Mouse (Mus musculus) limb, embryonic 12.5 days (tissue): ENCODE results near the gene Fggy. TPM values are rescaled to one million over a fixed set of nuclear protein-coding genes. Genes with fewer than 3 reads are reported as not detected.

Experiments used
- ATAC-seq: fragments of 200-750 bp; cut with Nextera tagmentation; 2 replicates; pipeline ENCODE4 v1.8.0; 2017; ENCODE audit warnings: low read depth, moderate TSS enrichment; ENCODE audit not compliant: insufficient number of reproducible peaks, insufficient read depth, low FRiP score, low TSS enrichment
- H3K27ac ChIP-seq: fragments of 300-500 bp; sonication (generic); 2 replicates; pipeline ENCODE4 v1.5.1; 2016; ENCODE audit warnings: mild to moderate bottlenecking, moderate library complexity
- H3K27me3 ChIP-seq: fragments of 300-500 bp; sonication (generic); 2 replicates; pipeline ENCODE4 v1.6.1; 2016; ENCODE audit warnings: mild to moderate bottlenecking, moderate library complexity
- H3K36me3 ChIP-seq: fragments of 300-500 bp; sonication (generic); 2 replicates; pipeline ENCODE4 v1.6.1; 2016; ENCODE audit warnings: mild to moderate bottlenecking, moderate library complexity
- H3K4me1 ChIP-seq: fragments of 300-500 bp; sonication (generic); replicated peaks from 2 replicates; pipeline ENCODE4 v1.6.1; 2016
- H3K4me2 ChIP-seq: fragments of 300-500 bp; sonication (generic); 2 replicates; pipeline ENCODE4 v1.6.1; 2016; ENCODE audit warnings: mild to moderate bottlenecking, moderate library complexity
- H3K4me3 ChIP-seq: fragments of 300-500 bp; sonication (generic); replicated peaks from 2 replicates; pipeline ENCODE4 v1.5.1; 2016; ENCODE audit warnings: mild to moderate bottlenecking
- H3K9ac ChIP-seq: fragments of 300-500 bp; sonication (generic); replicated peaks from 2 replicates; pipeline ENCODE4 v1.6.1; 2016; ENCODE audit warnings: mild to moderate bottlenecking, moderate library complexity
- H3K9me3 ChIP-seq: fragments of 300-500 bp; sonication (generic); 2 replicates; pipeline ENCODE4 v1.6.1; 2016; ENCODE audit warnings: mild to moderate bottlenecking, moderate library complexity
- WGBS: fragments of 180-500 bp; shearing (Covaris S2); methylation state at CpG from one replicate; pipeline ENCODE4 v1.1.7; 2016; 5-methylcytosine and 5-hydroxymethylcytosine counted together
- polyA plus RNA-seq: library from polyadenylated mRNA; unstranded; fragments of >200 nt; fragmentation: Nextera tagmentation; extraction: Ambion mirVana; gene quantifications from 2 replicates; pipeline ENCODE4 v1.2.1, GENCODE M21; 2016

Gene Fggy
- polyA plus RNA-seq, 1 experiment from 2014 or later, result 11.0 TPM

DNA sequence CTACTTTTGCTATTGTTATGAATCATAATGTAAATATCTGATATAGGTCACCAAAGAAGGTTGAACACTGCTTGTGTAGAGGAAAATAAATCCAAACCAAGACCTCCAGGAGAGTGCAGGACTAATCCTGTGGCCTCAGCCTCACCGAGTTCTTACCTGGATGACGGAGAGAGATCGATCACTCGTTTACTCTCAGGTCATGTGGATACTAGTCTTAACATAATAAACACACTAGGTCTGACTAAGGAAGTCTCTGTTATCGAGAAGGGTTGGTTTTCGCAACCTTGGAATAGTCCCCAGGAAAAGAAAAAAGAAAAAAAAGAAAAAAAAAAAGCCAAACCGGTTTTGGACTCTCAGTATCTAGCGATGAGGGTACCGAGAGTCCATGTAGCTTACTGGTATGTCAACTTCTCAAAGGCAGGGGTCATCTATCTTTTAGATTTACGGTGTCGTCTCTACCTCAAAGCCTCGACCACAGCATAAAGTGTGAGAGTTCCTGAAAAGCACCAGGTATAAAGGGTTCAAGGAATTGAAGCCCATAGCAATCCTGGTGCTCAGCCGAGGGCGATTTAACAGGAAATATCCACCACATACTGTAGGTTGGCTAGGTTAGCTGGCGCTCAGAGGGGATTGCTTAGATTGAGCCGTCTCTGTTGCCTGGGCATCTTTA, 509 bp upstream of the Fggy start:
- Histone ChIP-seq H3K4me2 (peak overlapping the region; percentile 56), H3K4me1 (peaks cover 16% of the 10 kb centered on the region; the same call in 1 of the 2 replicates), H3K9me3 (no peaks in the 10 kb centered on the region), H3K27me3 (no peaks in the 10 kb centered on the region), H3K27ac (0 out of 2 replicates have a peak overlapping the region, but pooled peaks have one; percentile 66), H3K9ac (peak overlapping the region; percentile 60), H3K36me3 (no peaks in the 10 kb centered on the region), H3K4me3 (peak overlapping the region; percentile 39)
- WGBS, result 41% methylated on average over 16 of the region's 16 CpGs
- ATAC-seq, result no peak; the same call in 1 of the 2 replicates

DNA sequence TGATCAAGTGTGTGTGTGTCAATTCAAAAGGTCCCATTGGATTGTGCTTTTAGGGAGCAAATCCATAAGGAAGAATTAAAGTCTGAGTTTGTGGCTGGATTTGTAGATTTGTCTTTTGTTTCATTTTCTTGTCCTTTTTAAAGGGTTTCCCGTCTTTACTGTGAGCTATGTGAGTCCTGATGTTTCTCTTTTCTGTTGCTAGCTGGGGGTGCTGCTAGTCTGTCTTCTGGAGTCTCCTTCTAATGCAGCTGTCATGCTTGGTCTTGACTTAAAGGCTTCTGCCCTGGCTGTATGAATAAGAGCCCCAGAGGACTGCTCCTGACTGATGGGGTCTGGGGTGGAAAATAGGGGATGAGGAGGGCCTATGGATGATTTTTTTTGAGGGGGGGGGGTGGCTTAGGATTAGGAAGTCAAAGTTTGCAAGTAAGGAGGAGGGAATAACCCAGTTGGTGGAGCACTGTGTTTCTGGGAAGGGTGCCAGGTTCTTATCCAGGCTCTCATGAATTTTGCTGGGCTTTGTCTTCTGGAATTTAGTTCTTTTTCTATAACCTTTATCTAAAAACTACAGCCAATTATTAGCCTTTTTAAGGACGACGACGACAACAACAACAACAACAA, 1.1 kb downstream of the Fggy start:
- Histone ChIP-seq H3K4me1 (peaks cover 16% of the 10 kb centered on the region; the same call in 1 of the 2 replicates), H3K27ac (peak overlapping the region; percentile 57), H3K36me3 (no peaks in the 10 kb centered on the region), H3K27me3 (no peaks in the 10 kb centered on the region), H3K4me2 (no peak overlapping the region; the same call in 1 of the 2 replicates), H3K9me3 (no peaks in the 10 kb centered on the region), H3K9ac (no peak overlapping the region), H3K4me3 (no peak overlapping the region)
- WGBS, result 90% methylated on average over 4 of the region's 4 CpGs
- ATAC-seq, result no peak

DNA sequence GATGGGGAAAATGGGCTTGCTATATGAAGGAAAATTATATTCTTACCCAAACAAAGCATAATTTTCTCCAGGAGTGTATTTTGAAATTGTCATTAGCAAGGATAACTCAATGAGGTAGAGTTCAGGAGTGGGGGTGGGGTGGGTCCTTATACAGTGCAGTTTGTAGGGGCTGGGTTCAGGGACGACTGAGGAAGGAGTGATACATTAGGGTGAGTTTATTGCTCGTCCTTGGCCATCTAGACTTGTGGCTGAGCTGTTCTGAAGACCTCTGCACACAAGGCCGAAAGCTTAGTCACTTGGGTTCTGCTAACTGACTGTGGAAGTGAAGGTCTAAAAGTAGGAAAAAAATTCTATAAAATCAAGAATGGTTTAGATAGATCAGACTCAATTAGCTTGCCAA, 14.3 kb downstream of the Fggy start:
- WGBS, result 79% methylated on average over 3 of the region's 3 CpGs
- Histone ChIP-seq H3K36me3 (no peaks in the 10 kb centered on the region), H3K9ac (no peak overlapping the region), H3K27me3 (no peaks in the 10 kb centered on the region), H3K4me3 (no peak overlapping the region), H3K4me1 (no peaks in the 10 kb centered on the region; the same call in 1 of the 2 replicates), H3K4me2 (no peak overlapping the region), H3K27ac (no peak overlapping the region), H3K9me3 (no peaks in the 10 kb centered on the region)
- no peak for ATAC-seq

DNA sequence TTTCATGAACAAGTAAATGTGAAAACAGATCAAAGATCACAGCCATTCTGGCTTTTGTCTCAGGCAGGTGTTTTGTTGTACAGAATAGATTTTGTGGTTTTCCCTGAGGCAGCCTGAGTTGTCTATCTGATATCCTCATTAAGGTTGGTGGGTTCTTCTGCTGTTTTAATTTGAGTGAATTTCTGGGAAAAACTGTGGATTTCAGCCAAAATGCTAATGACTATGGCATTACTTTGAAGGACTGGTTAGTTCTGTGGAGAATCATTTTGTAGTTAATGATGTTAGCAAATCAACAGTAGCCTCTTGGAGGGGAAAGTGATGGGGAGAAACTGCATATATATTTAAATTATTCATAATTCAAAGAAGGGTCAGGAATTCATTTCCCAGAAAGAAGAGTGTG, 16.4 kb downstream of the Fggy start:
- Histone ChIP-seq H3K27ac (no peak overlapping the region), H3K9me3 (no peaks in the 10 kb centered on the region), H3K9ac (no peak overlapping the region), H3K4me3 (no peak overlapping the region), H3K4me1 (no peaks in the 10 kb centered on the region; the same call in 1 of the 2 replicates), H3K4me2 (no peak overlapping the region), H3K36me3 (no peaks in the 10 kb centered on the region), H3K27me3 (no peaks in the 10 kb centered on the region)
- ATAC-seq, result no peak

DNA sequence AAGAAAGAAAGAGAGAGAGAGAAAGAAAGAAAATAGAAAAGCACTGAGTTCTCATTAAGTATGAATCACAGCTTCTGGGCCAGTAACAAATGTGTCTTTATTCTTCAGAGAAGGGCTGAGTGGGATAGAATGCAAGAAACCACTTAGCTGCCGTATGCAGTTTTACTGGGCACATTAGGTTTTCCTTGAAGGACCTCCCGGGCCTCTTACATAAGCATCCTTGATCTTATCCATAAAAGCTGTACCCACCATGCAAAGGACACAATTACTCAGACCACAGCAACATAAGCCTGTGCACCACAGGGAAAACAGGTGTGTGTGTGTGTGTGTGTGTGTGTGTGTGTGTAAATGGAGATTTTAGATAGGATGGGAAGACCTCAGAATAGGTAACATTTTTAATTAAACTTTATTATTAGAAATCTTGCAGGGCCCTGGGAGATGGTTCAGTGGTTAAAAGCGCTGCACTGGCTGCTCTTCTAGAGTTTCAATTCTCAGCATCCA, 18.2 kb downstream of the Fggy start:
- Histone ChIP-seq H3K27ac (no peak overlapping the region), H3K36me3 (no peaks in the 10 kb centered on the region), H3K9ac (no peak overlapping the region), H3K4me2 (no peak overlapping the region), H3K4me3 (no peak overlapping the region), H3K9me3 (no peaks in the 10 kb centered on the region), H3K4me1 (no peaks in the 10 kb centered on the region; the same call in 1 of the 2 replicates), H3K27me3 (no peaks in the 10 kb centered on the region)
- 57% methylated on average over 3 of the region's 3 CpGs for WGBS
- no peak for ATAC-seq

DNA sequence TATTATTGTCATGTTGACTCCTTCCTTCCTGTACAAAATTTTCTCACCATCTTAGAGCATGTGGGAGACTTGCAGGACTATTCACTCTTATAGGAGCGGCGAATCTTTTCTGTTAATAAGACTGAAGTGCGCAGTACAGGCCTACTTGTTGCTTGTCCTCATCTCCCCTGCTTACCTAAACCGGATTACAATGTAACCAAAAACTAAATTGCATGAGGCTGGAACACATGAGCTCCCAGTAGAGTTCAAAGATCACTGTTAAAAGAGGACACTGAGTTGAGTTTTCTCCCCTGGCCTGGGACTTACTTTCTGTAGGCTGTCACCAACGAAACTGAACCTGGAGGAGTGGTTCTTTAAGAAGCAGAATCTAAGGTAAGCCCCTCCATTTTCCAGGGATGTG, 21.9 kb downstream of the Fggy start:
- H3K27ac ChIP-seq, result no peak overlapping the region
- no peaks in the 10 kb centered on the region for H3K9me3 ChIP-seq
- no peak overlapping the region for H3K9ac ChIP-seq
- H3K36me3 ChIP-seq, result no peaks in the 10 kb centered on the region
- H3K27me3 ChIP-seq, result no peaks in the 10 kb centered on the region
- ATAC-seq, result no peak
- WGBS, result 87% methylated on average over 5 of the region's 5 CpGs
- no peak overlapping the region for H3K4me3 ChIP-seq
- H3K4me2 ChIP-seq, result no peak overlapping the region
- peaks cover 5% of the 10 kb centered on the region for H3K4me1 ChIP-seq

DNA sequence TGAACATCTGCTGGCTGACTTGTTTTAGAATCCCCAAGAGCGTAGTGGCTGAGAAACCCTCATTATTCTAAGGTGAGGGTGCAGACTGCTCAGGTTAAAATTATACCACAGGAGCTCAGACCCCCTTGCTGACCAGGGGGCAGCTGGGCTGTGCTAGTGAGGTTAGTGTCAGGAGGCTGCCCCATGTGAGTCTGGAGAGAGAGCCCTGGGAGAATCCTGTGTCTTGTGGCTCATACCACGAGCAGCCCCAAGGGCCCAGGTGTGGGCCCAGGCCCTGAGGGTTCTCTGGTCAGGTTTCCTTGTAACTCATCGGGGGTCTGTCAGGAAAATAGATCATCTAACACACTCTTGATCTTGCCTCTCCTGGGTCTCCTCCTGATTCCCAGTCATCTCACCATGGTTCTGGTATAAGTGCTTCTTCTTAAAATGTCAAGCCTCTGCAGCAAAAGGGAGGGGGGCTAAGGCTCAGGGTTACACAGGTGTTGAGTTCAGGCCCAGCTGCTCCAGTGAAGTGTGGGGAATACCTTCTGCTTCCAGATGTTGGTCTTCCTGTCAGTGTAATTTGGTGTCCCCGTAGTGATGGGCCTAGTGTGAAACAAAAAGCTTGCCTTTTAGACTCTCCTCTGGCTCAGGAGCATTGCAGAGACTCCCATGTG, 26.9 kb downstream of the Fggy start:
- H3K36me3 ChIP-seq, result no peaks in the 10 kb centered on the region
- WGBS, result 50% methylated on average over 4 of the region's 4 CpGs
- H3K4me1 ChIP-seq, result peaks cover 30% of the 10 kb centered on the region
- ATAC-seq, result peak; percentile 54
- H3K4me3 ChIP-seq, result no peak overlapping the region
- H3K4me2 ChIP-seq, result no peak overlapping the region
- no peak overlapping the region; the same call in 1 of the 2 replicates for H3K27ac ChIP-seq
- H3K9me3 ChIP-seq, result no peaks in the 10 kb centered on the region
- no peaks in the 10 kb centered on the region for H3K27me3 ChIP-seq
- H3K9ac ChIP-seq, result no peak overlapping the region

DNA sequence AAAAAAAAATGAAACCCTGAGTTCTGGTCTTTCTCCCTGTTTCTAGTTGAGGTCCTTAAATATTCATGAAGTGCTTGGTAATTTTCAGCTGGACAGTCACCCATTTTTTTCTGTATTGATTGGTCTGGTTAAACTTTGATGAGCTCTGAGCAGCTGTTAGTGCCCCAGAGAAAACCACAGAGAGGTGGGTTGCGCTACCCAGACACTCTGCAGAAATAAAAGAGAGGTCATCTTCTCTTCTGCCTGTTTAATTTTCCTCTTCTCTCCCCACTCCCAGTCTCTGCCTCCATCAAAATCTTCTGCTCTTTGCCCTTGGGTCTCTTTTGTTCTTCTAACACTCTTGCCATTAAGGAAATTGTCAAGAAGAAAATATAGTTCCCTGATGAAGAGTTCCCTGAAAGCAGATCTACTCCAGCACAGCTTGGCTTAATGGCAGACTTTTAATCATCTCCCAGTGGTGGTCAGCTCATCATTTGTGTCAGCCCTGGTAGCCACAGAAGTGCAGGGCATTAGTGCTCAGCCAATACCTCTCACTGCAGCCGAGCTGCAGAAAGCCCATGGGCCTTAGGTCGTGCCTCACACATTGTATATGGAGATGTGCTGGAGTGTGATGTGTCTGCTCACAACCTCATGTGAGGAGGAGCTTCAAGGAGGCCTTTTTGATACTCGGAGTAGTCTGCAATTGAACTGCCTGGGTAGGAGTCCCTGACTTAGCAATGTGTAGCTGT, 29.1 kb downstream of the Fggy start:
- H3K27me3 ChIP-seq, result no peaks in the 10 kb centered on the region
- peaks cover 36% of the 10 kb centered on the region for H3K4me1 ChIP-seq
- H3K9me3 ChIP-seq, result no peaks in the 10 kb centered on the region
- H3K9ac ChIP-seq, result no peak overlapping the region
- H3K4me2 ChIP-seq, result no peak overlapping the region
- H3K36me3 ChIP-seq, result no peaks in the 10 kb centered on the region
- no peak overlapping the region for H3K4me3 ChIP-seq
- WGBS, result 57% methylated on average over 4 of the region's 4 CpGs
- no peak overlapping the region for H3K27ac ChIP-seq
- no peak for ATAC-seq

DNA sequence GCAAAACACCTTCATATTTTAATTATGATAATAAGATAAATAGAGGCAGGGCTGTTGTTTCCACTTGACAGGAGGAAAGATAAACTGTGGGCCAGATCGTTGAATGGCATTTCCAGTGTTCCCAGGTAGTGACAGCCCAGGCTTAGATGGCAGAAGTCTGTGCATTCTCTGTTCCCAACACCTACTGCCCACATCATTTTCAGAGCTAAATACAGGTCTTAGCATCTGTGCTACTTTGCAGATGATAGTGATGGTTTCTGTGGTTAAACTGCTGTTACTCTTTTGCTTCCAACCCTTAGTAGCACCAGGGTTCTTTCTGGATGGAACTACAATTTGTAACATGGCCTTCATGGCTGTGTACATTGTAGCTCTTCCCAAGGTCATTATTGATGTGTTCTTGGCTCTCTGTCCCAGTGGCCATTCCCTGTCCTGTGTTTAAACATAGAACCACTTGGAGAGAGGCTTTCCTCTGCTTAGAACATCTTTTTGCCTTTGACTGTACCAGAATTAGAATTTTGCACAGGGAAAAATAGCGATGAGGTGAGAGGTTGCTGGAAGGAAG, 31.5 kb downstream of the Fggy start:
- Histone ChIP-seq H3K4me2 (no peak overlapping the region), H3K9ac (no peak overlapping the region), H3K27ac (no peak overlapping the region), H3K4me1 (peaks cover 35% of the 10 kb centered on the region), H3K4me3 (no peak overlapping the region), H3K9me3 (no peaks in the 10 kb centered on the region), H3K27me3 (no peaks in the 10 kb centered on the region), H3K36me3 (no peaks in the 10 kb centered on the region)
- 89% methylated on average over 2 of the region's 2 CpGs for WGBS
- ATAC-seq, result no peak

DNA sequence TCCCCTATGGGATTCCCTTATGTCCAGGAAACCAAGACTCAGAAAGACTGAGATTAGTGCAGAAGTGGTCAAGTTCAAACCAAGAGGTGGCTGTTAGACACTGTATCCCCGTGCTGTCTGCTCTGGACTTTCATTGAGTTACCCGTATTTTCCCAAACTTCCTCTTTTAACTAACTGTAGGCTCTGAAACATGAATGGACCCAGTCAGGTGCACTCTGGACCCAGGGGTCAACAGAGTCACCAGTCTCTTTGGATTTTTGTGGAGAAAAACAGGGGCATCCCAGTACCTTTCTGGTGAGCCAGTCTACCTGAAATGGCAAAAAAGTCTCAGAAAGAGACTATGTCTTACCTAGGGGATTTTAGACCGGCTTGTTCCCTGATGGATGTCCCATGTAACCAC, 33.6 kb downstream of the Fggy start:
- Histone ChIP-seq H3K4me3 (no peak overlapping the region), H3K27me3 (no peaks in the 10 kb centered on the region), H3K9ac (no peak overlapping the region), H3K36me3 (no peaks in the 10 kb centered on the region), H3K4me1 (0 out of 2 replicates have a peak, but pooled peaks cover 17% of the 10 kb centered on the region), H3K27ac (no peak overlapping the region), H3K9me3 (no peaks in the 10 kb centered on the region), H3K4me2 (no peak overlapping the region)
- ATAC-seq, result no peak
- 87% methylated on average over 3 of the region's 3 CpGs for WGBS
